Mouse (Mus musculus): ENCODE data around the gene Rtl6. TPM values are rescaled to one million over a fixed set of nuclear protein-coding genes. Genes with fewer than 3 reads are reported as not detected.

Gene Rtl6
- polyA plus RNA-seq, 1 experiment, result 6.9 TPM

DNA sequence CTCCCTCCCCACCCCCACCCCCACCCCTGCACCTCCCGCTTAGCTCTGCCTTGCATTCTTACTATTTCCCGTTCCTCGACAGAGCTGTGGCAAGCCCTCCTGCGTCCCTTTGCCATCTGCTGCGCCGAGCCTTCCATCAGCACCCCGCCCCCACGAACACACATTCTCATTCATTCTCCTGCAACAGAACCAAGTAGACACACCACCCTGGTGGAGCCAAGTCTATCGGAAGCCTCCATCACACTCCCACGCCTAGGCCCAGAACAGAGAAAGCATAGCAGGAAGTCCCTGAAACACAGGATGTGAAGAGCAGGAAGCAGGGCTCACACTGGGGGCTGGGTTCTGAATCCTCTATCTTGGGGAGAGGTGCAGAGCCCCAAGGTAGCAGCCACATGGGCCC, 51.6 kb downstream of the Rtl6 start:
- Histone ChIP-seq H3K36me3 (ENCODE audit: control insufficient read depth, insufficient read depth, low read length) (no peaks in the 10 kb centered on the region), H3K27me3 (replicated peaks; ENCODE audit: control insufficient read depth, insufficient read depth, low read length) (no peaks in the 10 kb centered on the region), H3K4me1 (ENCODE audit: control insufficient read depth, insufficient read depth, low read length) (no peaks in the 10 kb centered on the region), H3K27ac (ENCODE audit: insufficient read depth, low read depth, low read length) (no peak overlapping the region), H3K4me3 (ENCODE audit: insufficient read depth, low read depth, low read length) (no peak overlapping the region)
- DNase-seq, result no peak
- no peak for TF ChIP-seq POLR2A (IDR thresholded peaks at IDR 0.05; ENCODE audit: low read depth, low read length)
- whole genome bisulfite sequencing, result 86% methylated on average over 10 of the region's 10 CpGs

GRCm38 (mm10) chr15:84504895-84505294, 52.7 kb downstream of the Rtl6 start:
- Histone ChIP-seq H3K27me3 (replicated peaks; ENCODE audit: control insufficient read depth, insufficient read depth, low read length) (no peaks in the 10 kb centered on the region), H3K4me3 (ENCODE audit: insufficient read depth, low read depth, low read length) (no peak overlapping the region), H3K36me3 (ENCODE audit: control insufficient read depth, insufficient read depth, low read length) (no peaks in the 10 kb centered on the region), H3K27ac (ENCODE audit: insufficient read depth, low read depth, low read length) (no peak overlapping the region), H3K4me1 (ENCODE audit: control insufficient read depth, insufficient read depth, low read length) (no peaks in the 10 kb centered on the region)
- no peak for DNase-seq
- TF ChIP-seq POLR2A (IDR thresholded peaks at IDR 0.05; ENCODE audit: low read depth, low read length), result no peak
- TF ChIP-seq CTCF (conservative IDR thresholded peaks at IDR 0.05; ENCODE audit: insufficient read depth, insufficient read length, low read depth, low read length), result no peak
- WGBS, result 22% methylated on average over 7 of the region's 7 CpGs

Other genes with a start within 250 kb of the Rtl6 start
- 1.5 and 4.5 TPM in 2 replicates for gene Parvg, start 233.8 kb downstream of the Rtl6 start, polyA plus RNA-seq (2012; rRNA removed)
- 1.6 and 2.2 TPM in 2 replicates for gene Shisal1, start 110.7 kb downstream of the Rtl6 start, polyA plus RNA-seq (2012; rRNA removed)
- gene Prr5, start 111.8 kb upstream of the Rtl6 start, polyA plus RNA-seq (2012; rRNA removed), result 63.6 and 68.4 TPM in 2 replicates
- 4.7 and 5.3 TPM in 2 replicates for gene Arhgap8, start 162.2 kb upstream of the Rtl6 start, polyA plus RNA-seq (2012; rRNA removed)